Mouse (Mus musculus) heart, adult 11 months (tissue): ENCODE measurements around the gene Trip6.

ENCODE experiments used
- DNase-seq: peaks from one replicate; pipeline ENCODE4 v3.0.0; 2022

Gene Trip6

GRCm38 (mm10) chr5:137314193-137315083, at the start of gene Trip6:
Gene Trip6 (minus strand): TSS chr5:137314404.
- peak; percentile 99 for DNase-seq

GRCm38 (mm10) chr5:137358382-137358781, 44.2 kb upstream of the Trip6 start:
- DNase-seq: peak; percentile 88

- peak; percentile 92 for DNase-seq
Measured at GRCm38 (mm10) chr5:137354091-137354490, 39.9 kb upstream of the Trip6 start.

GRCm38 (mm10) chr5:137352011-137352975, 38.1 kb upstream of the Trip6 start:
- DNase-seq: peak; percentile 98

GRCm38 (mm10) chr5:137351394-137351793, 37.2 kb upstream of the Trip6 start:
- peak; percentile 90 for DNase-seq

- no peak for DNase-seq
Measured at GRCm38 (mm10) chr5:137351058-137351380, 36.8 kb upstream of the Trip6 start.

- DNase-seq: peak; percentile 92
Measured at GRCm38 (mm10) chr5:137350205-137351057, 36.2 kb upstream of the Trip6 start.

- DNase-seq: peak; percentile 100
Measured at GRCm38 (mm10) chr5:137349384-137350204, 35.4 kb upstream of the Trip6 start, which contains the start of gene Ephb4. Gene Ephb4 (plus strand): TSS chr5:137350109.

- peak; percentile 99 for DNase-seq
Measured at GRCm38 (mm10) chr5:137348482-137349383, 34.5 kb upstream of the Trip6 start.

- peak; percentile 95 for DNase-seq
Measured at GRCm38 (mm10) chr5:137347856-137348255, 33.7 kb upstream of the Trip6 start.

GRCm38 (mm10) chr5:137346983-137347382, 32.8 kb upstream of the Trip6 start:
- DNase-seq: peak; percentile 63

GRCm38 (mm10) chr5:137346388-137346787, 32.2 kb upstream of the Trip6 start:
- DNase-seq: no peak

GRCm38 (mm10) chr5:137345821-137346220, 31.6 kb upstream of the Trip6 start:
- DNase-seq: peak; percentile 93

- peak; percentile 73 for DNase-seq
Measured at GRCm38 (mm10) chr5:137343869-137344268, 29.7 kb upstream of the Trip6 start.

- peak; percentile 70 for DNase-seq
Measured at GRCm38 (mm10) chr5:137343412-137343811, 29.2 kb upstream of the Trip6 start.

- peak; percentile 57 for DNase-seq
Measured at GRCm38 (mm10) chr5:137342407-137343012, 28.3 kb upstream of the Trip6 start.

- DNase-seq: peak; percentile 89
Measured at GRCm38 (mm10) chr5:137340222-137340621, 26.0 kb upstream of the Trip6 start.

- DNase-seq: peak; percentile 99
Measured at GRCm38 (mm10) chr5:137339290-137339979, 25.2 kb upstream of the Trip6 start.

- peak; percentile 99 for DNase-seq
Measured at GRCm38 (mm10) chr5:137338663-137339289, 24.6 kb upstream of the Trip6 start.
